In genomic region chr14:51083805-51084204, GRCm38 (mm10) we compare ENCODE assay signal across 8 mouse cellular contexts. TPM values are rescaled to one million over a fixed set of nuclear protein-coding genes. Genes with fewer than 3 reads are reported as not detected.
DNase-seq lines count a peak whose midpoint lies in the region; ATAC-seq and TF ChIP-seq lines count a peak whose summit lies in the region.

No protein-coding gene starts in this region.

- H3K4me3 ChIP-seq in erythroblast, embryonic 14.5 days (replicated peaks): peak overlapping the region; percentile 60
- peak overlapping the region; percentile 52 to 71 (median 68) for H3K4me3 ChIP-seq in CH12.LX (replicated peaks in 1 of 3; ENCODE audit: low read depth in 2 of 3, low read length in 2 of 3, poor library complexity in 1 of 3)

- H3K9me3 ChIP-seq in erythroblast, embryonic 14.5 days (ENCODE audit: control insufficient read depth, low read length): no peaks in the 10 kb centered on the region
- no peaks in the 10 kb centered on the region for H3K9me3 ChIP-seq in CH12.LX (replicated peaks; ENCODE audit: low read length)

- TF ChIP-seq CTCF in CH12.LX (conservative IDR thresholded peaks at IDR 0.05 in 1 of 2, IDR thresholded peaks at IDR 0.05 in 1 of 2; ENCODE audit: low read depth in 2 of 2, low read length in 2 of 2): no peak

- H3K36me3 ChIP-seq in erythroblast, embryonic 14.5 days (ENCODE audit: control insufficient read depth): no peaks in the 10 kb centered on the region
- no peaks in the 10 kb centered on the region for H3K36me3 ChIP-seq in CH12.LX (replicated peaks in 1 of 2; ENCODE audit: control insufficient read depth in 1 of 2, insufficient read depth in 1 of 2, low read length in 1 of 2)

- ATAC-seq in erythroblast, adult 5-6 weeks (replicated peaks; ENCODE audit: low FRiP score, poor library complexity, severe bottlenecking): no peak
- peak; percentile 36 for ATAC-seq in granulocyte monocyte progenitor cell, adult 5-6 weeks (replicated peaks; ENCODE audit: poor library complexity, severe bottlenecking)
- ATAC-seq in megakaryocyte, adult 5-6 weeks (ENCODE audit: poor library complexity, severe bottlenecking): peak; percentile 49

- TF ChIP-seq EP300 in CH12.LX (IDR thresholded peaks at IDR 0.05; ENCODE audit: low read length): no peak

- dilution Hi-C loops in CH12.LX (cut with MboI; ENCODE audit: extremely low pct_ligation_motif_present, extremely low pct_unique_long_range_greater_than_20kb, low sequenced_read_pairs): no loop called here

- H3K27me3 ChIP-seq in erythroblast, embryonic 14.5 days (ENCODE audit: control insufficient read depth): peaks cover 42% of the 10 kb centered on the region
- H3K27me3 ChIP-seq in CH12.LX (replicated peaks): peaks cover 5% of the 10 kb centered on the region

- no peak overlapping the region for H3K27ac ChIP-seq in CH12.LX (ENCODE audit: insufficient read depth, low read depth)

- in situ Hi-C loops in CH12.LX (cut with MboI; ENCODE audit: low pct_ligation_motif_present, low pct_unique_long_range_greater_than_20kb, low sequenced_read_pairs): no loop called here

- H3K4me2 ChIP-seq in CH12.LX (ENCODE audit: insufficient read depth, low read depth, poor library complexity, severe bottlenecking): peak overlapping the region; percentile 67

- TF ChIP-seq RAD21 in CH12.LX (IDR thresholded peaks at IDR 0.05; ENCODE audit: low read depth, low read length): no peak

- H3K79me2 ChIP-seq in CH12.LX (replicated peaks; ENCODE audit: control insufficient read depth, extremely low read depth, insufficient read depth, poor library complexity, severe bottlenecking): no peaks in the 10 kb centered on the region

- TF ChIP-seq POLR2A in CH12.LX (IDR thresholded peaks at IDR 0.05; ENCODE audit: low read depth, low read length): no peak

- DNase-seq in CH12.LX (ENCODE audit: extremely low read depth): peak; percentile 31
- no peak for DNase-seq in retina, postnatal 1 day
- no peak for DNase-seq in cerebellum, postnatal 10 days
- no peak for DNase-seq in ovary, postnatal 14 days (ENCODE audit: low spot score)

- peak overlapping the region; percentile 23; the same call in 1 of the 2 replicates for H3K9ac ChIP-seq in CH12.LX (ENCODE audit: insufficient read depth, low read depth)

- H3K4me1 ChIP-seq in erythroblast, embryonic 14.5 days (ENCODE audit: control insufficient read depth): peaks cover 61% of the 10 kb centered on the region
- peaks cover 4 to 35% of the 10 kb centered on the region in 2 experiments; a peak in 3 of 4 replicates for H3K4me1 ChIP-seq in CH12.LX (ENCODE audit: control insufficient read depth in 1 of 2, insufficient read depth in 2 of 2)

TF ChIP-seq in CH12.LX, 34 proteins besides CTCF, POLR2A, EP300 and RAD21 (continues in another document):
- 0 out of 2 replicates have a peak, but pooled peaks have one; percentile 31 for TF ChIP-seq ETS1 (conservative IDR thresholded peaks at IDR 0.05; ENCODE audit: low read depth, low read length)
- TF ChIP-seq ZNF384 (IDR thresholded peaks at IDR 0.05; ENCODE audit: low read depth, low read length): no peak
- TF ChIP-seq MXI1 (IDR thresholded peaks at IDR 0.05; ENCODE audit: low read depth, low read length): peak; percentile 91
- peak; percentile 83 for TF ChIP-seq SIN3A (IDR thresholded peaks at IDR 0.05; ENCODE audit: low read length)
- no peak for TF ChIP-seq GABPA (IDR thresholded peaks at IDR 0.05; ENCODE audit: insufficient replicate concordance, low read depth, low read length)
- no peak for TF ChIP-seq MEF2A (IDR thresholded peaks at IDR 0.05; ENCODE audit: borderline replicate concordance, low read depth, low read length)
- TF ChIP-seq CHD2 (IDR thresholded peaks at IDR 0.05; ENCODE audit: low read length): no peak
- TF ChIP-seq ELF1 (IDR thresholded peaks at IDR 0.05; ENCODE audit: low read depth, low read length): 0 out of 2 replicates have a peak, but pooled peaks have one; percentile 1
- TF ChIP-seq MAZ (IDR thresholded peaks at IDR 0.05; ENCODE audit: low read depth, low read length): 0 out of 2 replicates have a peak, but pooled peaks have one; percentile 69
- TF ChIP-seq ZKSCAN1 (IDR thresholded peaks at IDR 0.05; ENCODE audit: borderline replicate concordance, low read depth, low read length): no peak
- TF ChIP-seq UBTF (IDR thresholded peaks at IDR 0.05; ENCODE audit: low read depth, low read length): no peak
- TF ChIP-seq JUND (conservative IDR thresholded peaks at IDR 0.05; ENCODE audit: low read depth, low read length): no peak
- TF ChIP-seq TCF12 (IDR thresholded peaks at IDR 0.05; ENCODE audit: low read depth, low read length): no peak
- TF ChIP-seq MAX (IDR thresholded peaks at IDR 0.05; ENCODE audit: low read length): peak; percentile 68
- 0 out of 2 replicates have a peak, but pooled peaks have one; percentile 29 for TF ChIP-seq CHD1 (IDR thresholded peaks at IDR 0.05; ENCODE audit: low read depth, low read length)
- no peak for TF ChIP-seq IRF4 (IDR thresholded peaks at IDR 0.05; ENCODE audit: low read depth, low read length)
- TF ChIP-seq SMC3 (IDR thresholded peaks at IDR 0.05; ENCODE audit: low read depth, low read length): no peak
- TF ChIP-seq NELFE (IDR thresholded peaks at IDR 0.05; ENCODE audit: low read depth, low read length): no peak
- peak; percentile 46 for TF ChIP-seq NRF1 (IDR thresholded peaks at IDR 0.05; ENCODE audit: low read depth, low read length)
- no peak for TF ChIP-seq ZC3H11A (IDR thresholded peaks at IDR 0.05; ENCODE audit: low read depth, low read length)
- TF ChIP-seq BHLHE40 (IDR thresholded peaks at IDR 0.05; ENCODE audit: low read depth, low read length): peak; percentile 39; the same call in 1 of the 2 replicates
- no peak for TF ChIP-seq USF2 (conservative IDR thresholded peaks at IDR 0.05; ENCODE audit: low read depth, low read length)

RNA-seq across cellular contexts. Expression of gene Rnase4, which starts 7.1 kb away (rescaled TPM):
- polyA plus RNA-seq in erythroblast, embryonic 14.5 days (2012): 0.03 TPM in 1 of 2 replicates, not detected in the other
- total RNA-seq in erythroblast, adult 5-6 weeks (2015; ENCODE audit: low replicate concordance): 7.5 and 20.6 TPM in 2 replicates
- 5.6 and 7.5 TPM in 2 replicates for total RNA-seq in erythroblast, adult 5-6 weeks (2017; ENCODE audit: low replicate concordance)
- total RNA-seq in CH12.LX (2012; rRNA removed) (0.92 and 1.9 TPM in 2 replicates), CH12.LX (2014; rRNA removed) (1.8 and 2.5 TPM in 2 replicates)
- 1.1 and 1.6 TPM in 2 replicates for polyA plus RNA-seq in CH12.LX (2012; ENCODE audit: insufficient read length, low read depth)
- 1.7 and 6.8 TPM in 2 replicates for total RNA-seq in granulocyte monocyte progenitor cell, adult 5-6 weeks (2014; fragmentation: Nextera tagmentation)
- total RNA-seq in granulocyte monocyte progenitor cell, adult 5-6 weeks (2017): 2.5 and 2.9 TPM in 2 replicates
- total RNA-seq in megakaryocyte, adult 5-6 weeks (2015): 36.2 and 44.8 TPM in 2 replicates
- total RNA-seq in megakaryocyte, adult 5-6 weeks (2017): 21.0 and 22.3 TPM in 2 replicates

RNA-seq across cellular contexts. Expression of gene Ang, which starts 7.1 kb away (rescaled TPM):
- polyA plus RNA-seq in erythroblast, embryonic 14.5 days (2012): not detected in 2 replicates
- total RNA-seq in erythroblast, adult 5-6 weeks (2015; ENCODE audit: low replicate concordance): 1.9 TPM in 1 of 2 replicates, not detected in the other
- 1.3 TPM in 1 of 2 replicates, not detected in the other for total RNA-seq in erythroblast, adult 5-6 weeks (2017; ENCODE audit: low replicate concordance)
- total RNA-seq in CH12.LX (2012; rRNA removed): 1.6 and 2.2 TPM in 2 replicates
- total RNA-seq in CH12.LX (2014; rRNA removed): 0.44 and 1.2 TPM in 2 replicates
- 0.97 and 1.2 TPM in 2 replicates for polyA plus RNA-seq in CH12.LX (2012; ENCODE audit: insufficient read length, low read depth)
- total RNA-seq in granulocyte monocyte progenitor cell, adult 5-6 weeks (2014; fragmentation: Nextera tagmentation): 0.45 TPM in 1 of 2 replicates, not detected in the other
- 1.4 and 1.8 TPM in 2 replicates for total RNA-seq in granulocyte monocyte progenitor cell, adult 5-6 weeks (2017)
- total RNA-seq in megakaryocyte, adult 5-6 weeks (2015): 8.2 and 10.0 TPM in 2 replicates
- 9.4 and 13.7 TPM in 2 replicates for total RNA-seq in megakaryocyte, adult 5-6 weeks (2017)

RNA-seq across cellular contexts. Expression of gene Olfr750, which starts 9.6 kb away (rescaled TPM):
- polyA plus RNA-seq in erythroblast, embryonic 14.5 days (2012): not detected in 2 replicates
- total RNA-seq in erythroblast, adult 5-6 weeks (2015; ENCODE audit: low replicate concordance): not detected in 2 replicates
- not detected in 2 replicates for total RNA-seq in erythroblast, adult 5-6 weeks (2017; ENCODE audit: low replicate concordance)
- total RNA-seq in CH12.LX (2012; rRNA removed): not detected in 2 replicates
- not detected in 2 replicates for total RNA-seq in CH12.LX (2014; rRNA removed)
- polyA plus RNA-seq in CH12.LX (2012; ENCODE audit: insufficient read length, low read depth): not detected in 2 replicates
- not detected in 2 replicates for total RNA-seq in granulocyte monocyte progenitor cell, adult 5-6 weeks (2014; fragmentation: Nextera tagmentation)
- not detected in 2 replicates for total RNA-seq in granulocyte monocyte progenitor cell, adult 5-6 weeks (2017)
- total RNA-seq in megakaryocyte, adult 5-6 weeks (2015): not detected in 2 replicates
- not detected in 2 replicates for total RNA-seq in megakaryocyte, adult 5-6 weeks (2017)

RNA-seq across cellular contexts. Expression of gene Rnase12, which starts 26.3 kb away (rescaled TPM):
- polyA plus RNA-seq in erythroblast, embryonic 14.5 days (2012): not detected in 2 replicates
- 5.4 TPM in 1 of 2 replicates, not detected in the other for total RNA-seq in erythroblast, adult 5-6 weeks (2015; ENCODE audit: low replicate concordance)
- 3.1 TPM in 1 of 2 replicates, not detected in the other for total RNA-seq in erythroblast, adult 5-6 weeks (2017; ENCODE audit: low replicate concordance)
- 0.38 and 0.55 TPM in 2 replicates for total RNA-seq in CH12.LX (2012; rRNA removed)
- total RNA-seq in CH12.LX (2014; rRNA removed): not detected in 2 replicates
- polyA plus RNA-seq in CH12.LX (2012; ENCODE audit: insufficient read length, low read depth): not detected in 2 replicates
- total RNA-seq in granulocyte monocyte progenitor cell, adult 5-6 weeks (2014; fragmentation: Nextera tagmentation): 6.2 and 27.0 TPM in 2 replicates
- 11.0 and 12.6 TPM in 2 replicates for total RNA-seq in granulocyte monocyte progenitor cell, adult 5-6 weeks (2017)
- 11.4 and 11.6 TPM in 2 replicates for total RNA-seq in megakaryocyte, adult 5-6 weeks (2015)
- total RNA-seq in megakaryocyte, adult 5-6 weeks (2017): 8.2 and 10.4 TPM in 2 replicates

RNA-seq across cellular contexts. Expression of gene Eddm3b, which starts 30.4 kb away (rescaled TPM):
- polyA plus RNA-seq in erythroblast, embryonic 14.5 days (2012): not detected in 2 replicates
- total RNA-seq in erythroblast, adult 5-6 weeks (2015; ENCODE audit: low replicate concordance): not detected in 2 replicates
- not detected in 2 replicates for total RNA-seq in erythroblast, adult 5-6 weeks (2017; ENCODE audit: low replicate concordance)
- total RNA-seq in CH12.LX (2012; rRNA removed) (not detected in 2 replicates), CH12.LX (2014; rRNA removed) (not detected in 2 replicates)
- polyA plus RNA-seq in CH12.LX (2012; ENCODE audit: insufficient read length, low read depth): not detected in 2 replicates
- not detected in 2 replicates for total RNA-seq in granulocyte monocyte progenitor cell, adult 5-6 weeks (2014; fragmentation: Nextera tagmentation)
- not detected in 2 replicates for total RNA-seq in granulocyte monocyte progenitor cell, adult 5-6 weeks (2017)
- total RNA-seq in megakaryocyte, adult 5-6 weeks (2015): not detected in 2 replicates
- not detected in 2 replicates for total RNA-seq in megakaryocyte, adult 5-6 weeks (2017)
